Mouse (Mus musculus): ENCODE results near the gene Usp35.

GRCm38 (mm10) chr7:97358347-97358746 lies 26.5 kb upstream of the Usp35 start:
- TF ChIP-seq GATA1 (IDR thresholded peaks at IDR 0.05; ENCODE audit: low read depth, low read length), result no peak
- TF ChIP-seq MAZ (IDR thresholded peaks at IDR 0.05; ENCODE audit: low read depth, low read length), result no peak
- no peak for TF ChIP-seq CTCF (IDR thresholded peaks at IDR 0.05 in 2 of 3, conservative IDR thresholded peaks at IDR 0.05 in 1 of 3; ENCODE audit: control insufficient read depth in 1 of 3, insufficient read depth in 1 of 3, low read depth in 2 of 3, low read length in 3 of 3, poor library complexity in 1 of 3, severe bottlenecking in 1 of 3)
- no peak for TF ChIP-seq POLR2A (IDR thresholded peaks at IDR 0.05; ENCODE audit: control insufficient read depth in 1 of 2, insufficient read depth in 1 of 2, low read depth in 1 of 2, low read length in 2 of 2, poor library complexity in 1 of 2)
- TF ChIP-seq ZNF384 (IDR thresholded peaks at IDR 0.05; ENCODE audit: low read depth, low read length), result no peak
